Mouse (Mus musculus) myocyte (in vitro differentiated cells): ENCODE results near the gene Spocd1. TPM values are rescaled to one million over a fixed set of nuclear protein-coding genes. Genes with fewer than 3 reads are reported as not detected.

Experiments used
- H3K27me3 ChIP-seq: one replicate; pipeline ENCODE4 v1.6.1; 2011; ENCODE audit not compliant: control insufficient read depth, insufficient read depth, insufficient read length
- H3K36me3 ChIP-seq: one replicate; pipeline ENCODE4 v1.6.1; 2011; ENCODE audit not compliant: control insufficient read depth, insufficient read depth
- H3K4me2 ChIP-seq: one replicate; pipeline ENCODE4 v1.6.1; 2011; ENCODE audit warnings: low read depth, control low read depth
- H3K4me3 ChIP-seq: one replicate; pipeline ENCODE4 v1.5.1; 2011; ENCODE audit warnings: mild to moderate bottlenecking, control low read depth, moderate library complexity
- H3K79me2 ChIP-seq: one replicate; pipeline ENCODE4 v1.6.1; 2011; ENCODE audit not compliant: control insufficient read depth, insufficient read depth
- H3ac ChIP-seq: one replicate; pipeline ENCODE4 v1.6.1; 2011; ENCODE audit not compliant: control insufficient read depth, insufficient read length
- CEBPB ChIP-seq: IDR thresholded peaks from 2 replicates; pipeline ENCODE4 v1.6.1; 2011; ENCODE audit warnings: mild to moderate bottlenecking, moderate library complexity; ENCODE audit not compliant: poor library complexity, insufficient read depth, severe bottlenecking
- E2F4 ChIP-seq: IDR thresholded peaks from one replicate; pipeline ENCODE4 v1.6.1; 2011; ENCODE audit warnings: mild to moderate bottlenecking, control low read depth, moderate library complexity; ENCODE audit not compliant: insufficient read depth
- MAX ChIP-seq: IDR thresholded peaks from one replicate; pipeline ENCODE4 v1.6.1; 2011; ENCODE audit warnings: low read depth, mild to moderate bottlenecking, control low read depth
- MYOD1 ChIP-seq, 3 experiments: IDR thresholded peaks; one replicate each; pipeline ENCODE4 v1.6.1; 2011; ENCODE audit warnings: control low read depth in 2 of 3, low read depth in 2 of 3, mild to moderate bottlenecking in 2 of 3, moderate library complexity in 1 of 3; ENCODE audit not compliant: insufficient read length in 2 of 3, control insufficient read depth in 1 of 3
- MYOG ChIP-seq, 3 experiments: IDR thresholded peaks; one replicate each; pipeline ENCODE4 v1.6.1; 2011; ENCODE audit warnings: control low read depth in 2 of 3, low read depth in 2 of 3, mild to moderate bottlenecking in 2 of 3; ENCODE audit not compliant: insufficient read length in 2 of 3, control insufficient read depth in 1 of 3, insufficient read depth in 1 of 3
- POLR2A ChIP-seq: IDR thresholded peaks from one replicate; pipeline ENCODE4 v1.6.1; 2011; ENCODE audit warnings: low read depth, mild to moderate bottlenecking, control low read depth, moderate library complexity; ENCODE audit not compliant: insufficient read length
- POLR2AphosphoS2 ChIP-seq: IDR thresholded peaks from one replicate; pipeline ENCODE4 v1.6.1; 2011; ENCODE audit warnings: low read depth, control low read depth; ENCODE audit not compliant: insufficient read length
- REST ChIP-seq: IDR thresholded peaks from one replicate; pipeline ENCODE4 v1.6.1; 2011; ENCODE audit warnings: mild to moderate bottlenecking, control low read depth, moderate library complexity; ENCODE audit not compliant: insufficient read depth, insufficient read length
- SRF ChIP-seq: IDR thresholded peaks from one replicate; pipeline ENCODE4 v1.6.1; 2011; ENCODE audit warnings: low read depth; ENCODE audit not compliant: control insufficient read depth, insufficient read length
- TCF12 ChIP-seq: IDR thresholded peaks from one replicate; pipeline ENCODE4 v1.6.1; 2011; ENCODE audit warnings: mild to moderate bottlenecking, control low read depth; ENCODE audit not compliant: poor library complexity, insufficient read depth, severe bottlenecking
- TCF3 ChIP-seq: IDR thresholded peaks from one replicate; pipeline ENCODE4 v1.6.1; 2011; ENCODE audit warnings: low read depth, control low read depth; ENCODE audit not compliant: insufficient read length
- USF1 ChIP-seq: IDR thresholded peaks from one replicate; pipeline ENCODE4 v1.6.1; 2011; ENCODE audit warnings: low read depth, mild to moderate bottlenecking, control low read depth, moderate library complexity
- polyA plus RNA-seq: library from polyadenylated mRNA; unstranded; fragments of >200 nt; fragmentation: generic; extraction: Trizol; gene quantifications from one replicate; pipeline ENCODE4 v1.2.1, GENCODE M21; 2012; ENCODE audit warnings: missing spikeins

Spocd1 gene
- polyA plus RNA-seq, 1 experiment: not detected

DNA sequence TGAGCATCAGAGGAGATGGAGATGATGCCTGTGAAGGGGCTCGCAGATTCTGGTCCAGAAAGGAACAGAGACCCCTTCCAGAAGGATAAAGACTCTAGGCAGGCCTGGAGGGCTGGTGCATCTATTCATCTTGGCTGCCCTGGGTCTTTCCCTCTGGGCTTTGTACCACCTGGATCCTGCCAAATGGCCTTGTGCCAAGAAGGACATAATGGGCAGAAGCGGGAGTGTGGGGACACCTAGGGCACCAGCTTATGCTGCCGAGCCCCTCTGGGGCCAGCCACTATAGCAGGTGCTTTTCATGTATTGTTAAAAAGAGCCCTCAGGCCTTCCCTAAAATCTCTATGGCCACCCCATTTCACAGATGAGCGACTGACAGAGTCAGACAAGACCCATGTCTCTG lies 49.2 kb downstream of the Spocd1 start:
- Histone ChIP-seq H3K4me3 (no peak overlapping the region), H3K79me2 (no peaks in the 10 kb centered on the region)

DNA sequence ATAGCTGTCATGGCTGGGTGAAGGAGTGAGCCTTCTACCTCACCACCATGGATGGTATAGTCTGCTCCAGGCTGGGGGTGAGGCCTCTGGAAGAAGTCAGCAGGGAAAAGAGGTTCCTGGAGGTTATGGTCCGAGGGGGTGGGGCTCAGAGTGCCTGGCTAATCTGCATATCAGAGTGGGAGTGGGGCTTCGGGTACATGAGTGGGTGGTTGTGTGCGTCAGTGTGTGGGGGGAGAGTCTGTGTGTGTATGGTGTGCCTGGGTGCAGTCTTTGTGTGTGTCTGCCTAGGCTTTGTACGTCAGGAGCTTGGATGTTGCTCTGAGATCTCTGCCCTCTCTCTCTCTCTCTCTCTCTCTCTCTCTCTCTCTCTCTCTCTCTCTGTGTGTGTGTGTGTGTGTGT lies 49.9 kb downstream of the Spocd1 start:
- H3K36me3 ChIP-seq: no peaks in the 10 kb centered on the region
- H3K27me3 ChIP-seq: peaks cover 84% of the 10 kb centered on the region
- H3K4me2 ChIP-seq: no peak overlapping the region
- H3K4me3 ChIP-seq: no peak overlapping the region
- no peak overlapping the region for H3ac ChIP-seq
- H3K79me2 ChIP-seq: no peaks in the 10 kb centered on the region
- TF ChIP-seq SRF: no peak
- no peak for TF ChIP-seq MYOD1 (IDR thresholded peaks at IDR 0.05; ENCODE audit: control insufficient read depth in 1 of 3, insufficient read length in 2 of 3, low read depth in 2 of 3)
- TF ChIP-seq MAX: no peak
- TF ChIP-seq POLR2A: no peak
- TF ChIP-seq USF1: no peak
- no peak for TF ChIP-seq TCF3
- no peak for TF ChIP-seq CEBPB
- TF ChIP-seq MYOG (IDR thresholded peaks at IDR 0.05; ENCODE audit: control insufficient read depth in 1 of 3, insufficient read depth in 1 of 3, insufficient read length in 2 of 3, low read depth in 2 of 3): no peak
- no peak for TF ChIP-seq E2F4
- no peak for TF ChIP-seq REST

More for the DNA sequence above, 49.2 kb downstream of the Spocd1 start:
- no peaks in the 10 kb centered on the region for H3K36me3 ChIP-seq
- no peak overlapping the region for H3K4me2 ChIP-seq
- H3K27me3 ChIP-seq: peaks cover 83% of the 10 kb centered on the region
- no peak overlapping the region for H3ac ChIP-seq
- TF ChIP-seq SRF (no peak), E2F4 (no peak), TCF3 (no peak), MAX (no peak), POLR2A (no peak), MYOG (IDR thresholded peaks at IDR 0.05; ENCODE audit: control insufficient read depth in 1 of 3, insufficient read depth in 1 of 3, insufficient read length in 2 of 3, low read depth in 2 of 3) (no peak), CEBPB (no peak), USF1 (no peak), REST (no peak), POLR2AphosphoS2 (no peak), TCF12 (no peak), MYOD1 (IDR thresholded peaks at IDR 0.05; ENCODE audit: control insufficient read depth in 1 of 3, insufficient read length in 2 of 3, low read depth in 2 of 3) (no peak)

DNA sequence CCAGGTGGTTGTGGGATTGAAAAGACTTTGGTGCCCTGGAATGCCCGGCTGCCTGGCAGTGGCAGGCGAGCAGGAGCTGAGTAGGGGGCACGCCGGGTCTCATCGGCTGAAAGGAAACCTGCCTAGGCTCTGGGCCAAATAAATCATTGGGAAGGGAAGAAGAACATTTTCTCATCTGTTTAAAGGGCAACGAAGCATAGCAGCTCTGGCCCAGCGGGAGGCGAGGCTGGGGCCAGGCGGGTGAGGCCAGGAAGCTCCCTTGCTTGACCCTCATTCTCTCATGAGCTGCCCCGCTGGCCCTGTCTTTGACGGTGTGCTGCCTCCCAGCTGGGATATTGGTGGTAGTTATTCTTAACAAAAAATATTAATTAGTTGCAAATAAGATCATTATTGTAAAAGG lies 52.6 kb downstream of the Spocd1 start:
- Histone ChIP-seq H3K4me2 (no peak overlapping the region), H3K36me3 (no peaks in the 10 kb centered on the region), H3K79me2 (no peaks in the 10 kb centered on the region), H3K27me3 (peaks cover 93% of the 10 kb centered on the region), H3K4me3 (no peak overlapping the region), H3ac (no peak overlapping the region)
- no peak for TF ChIP-seq POLR2AphosphoS2
- TF ChIP-seq TCF3: no peak
- no peak for TF ChIP-seq CEBPB

DNA sequence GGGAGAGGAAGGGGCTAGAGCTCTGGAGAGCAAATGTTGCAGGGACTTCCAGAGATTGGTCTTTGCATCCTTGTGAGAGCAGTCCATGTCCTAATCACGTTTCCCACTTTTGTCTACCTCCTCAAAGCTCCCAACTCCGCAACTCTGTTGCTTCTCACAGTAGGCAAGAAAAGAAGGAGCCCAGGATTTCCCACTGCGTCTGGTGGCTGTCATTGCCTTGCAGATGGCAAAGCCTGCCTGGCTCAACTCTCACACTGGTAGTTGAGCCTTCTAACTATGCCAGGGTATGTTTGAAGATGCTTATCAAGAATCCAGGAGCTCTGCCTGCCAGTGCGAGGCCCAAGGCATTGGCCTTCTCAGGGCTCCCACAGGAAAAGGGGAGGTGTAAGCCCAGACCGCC lies 54.0 kb downstream of the Spocd1 start:
- H3K27me3 ChIP-seq: peaks cover 94% of the 10 kb centered on the region
- no peak for TF ChIP-seq TCF12
- no peak for TF ChIP-seq CEBPB
- TF ChIP-seq E2F4: no peak
- TF ChIP-seq TCF3: no peak
- no peak for TF ChIP-seq USF1
- no peak for TF ChIP-seq POLR2A
- no peak for TF ChIP-seq SRF
- no peak for TF ChIP-seq REST
- no peak for TF ChIP-seq MAX
- TF ChIP-seq POLR2AphosphoS2: no peak
- TF ChIP-seq MYOD1 (IDR thresholded peaks at IDR 0.05; ENCODE audit: control insufficient read depth in 1 of 3, insufficient read length in 2 of 3, low read depth in 2 of 3): no peak
- TF ChIP-seq MYOG (IDR thresholded peaks at IDR 0.05; ENCODE audit: control insufficient read depth in 1 of 3, insufficient read depth in 1 of 3, insufficient read length in 2 of 3, low read depth in 2 of 3): no peak
- H3K4me2 ChIP-seq: no peak overlapping the region
- no peaks in the 10 kb centered on the region for H3K36me3 ChIP-seq
- H3K79me2 ChIP-seq: no peaks in the 10 kb centered on the region
- no peak overlapping the region for H3ac ChIP-seq
- H3K4me3 ChIP-seq: no peak overlapping the region

DNA sequence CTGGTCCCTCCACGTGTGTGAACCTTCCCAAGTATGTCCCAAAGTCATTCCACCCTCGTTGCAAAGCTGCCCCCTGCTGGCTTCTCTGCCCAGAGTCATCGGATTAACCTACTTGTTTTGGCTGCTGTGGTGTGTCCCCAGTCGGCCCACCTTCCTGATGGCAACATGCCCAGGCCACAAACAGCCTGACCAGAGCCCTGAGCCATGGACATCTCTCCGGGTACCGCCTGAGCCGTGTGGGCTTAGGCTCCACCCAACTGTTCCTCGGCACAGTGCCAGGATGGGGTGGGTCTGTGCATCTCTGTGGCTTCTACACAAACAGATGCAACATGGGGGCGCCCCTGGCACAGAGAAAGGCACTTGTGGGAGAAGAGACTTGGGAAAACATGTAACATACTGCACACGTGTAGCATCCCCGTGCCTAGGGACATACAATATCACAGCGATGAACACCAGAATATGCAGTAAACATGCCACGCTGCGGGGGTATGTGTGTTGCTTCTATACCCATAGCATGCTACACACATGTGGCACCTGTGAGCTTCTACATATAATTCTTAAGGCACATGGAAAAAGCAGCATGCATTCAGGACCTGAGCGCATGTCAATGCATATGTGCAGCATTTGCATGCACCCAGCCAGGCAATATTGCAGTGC lies 54.8 kb downstream of the Spocd1 start:
- peaks cover 90% of the 10 kb centered on the region for H3K27me3 ChIP-seq
- no peak overlapping the region for H3ac ChIP-seq
- no peaks in the 10 kb centered on the region for H3K79me2 ChIP-seq
- peak overlapping the region; percentile 61 for H3K4me2 ChIP-seq
- no peak overlapping the region for H3K4me3 ChIP-seq
- TF ChIP-seq TCF12: no peak
- TF ChIP-seq USF1: no peak
- TF ChIP-seq CEBPB: no peak
- TF ChIP-seq MAX: no peak
- no peak for TF ChIP-seq MYOG (IDR thresholded peaks at IDR 0.05; ENCODE audit: control insufficient read depth in 1 of 3, insufficient read depth in 1 of 3, insufficient read length in 2 of 3, low read depth in 2 of 3)
- TF ChIP-seq MYOD1 (IDR thresholded peaks at IDR 0.05; ENCODE audit: control insufficient read depth in 1 of 3, insufficient read length in 2 of 3, low read depth in 2 of 3): no peak
- no peak for TF ChIP-seq POLR2A
- no peak for TF ChIP-seq REST
- TF ChIP-seq POLR2AphosphoS2: no peak
- TF ChIP-seq SRF: no peak
- no peak for TF ChIP-seq E2F4
- TF ChIP-seq TCF3: no peak
- H3K36me3 ChIP-seq: no peaks in the 10 kb centered on the region
